Mouse (Mus musculus) MN1 (cell line): Measurements from ENCODE around the gene Cbarp.
A peak's percentile ranks its signal among the peaks of the same experiment; 100 is the strongest.

ENCODE experiments used
- DNase-seq: peaks from one replicate; pipeline ENCODE4 v3.0.0-alpha.2; 2016; ENCODE audit warnings: low spot score

Cbarp gene

DNA sequence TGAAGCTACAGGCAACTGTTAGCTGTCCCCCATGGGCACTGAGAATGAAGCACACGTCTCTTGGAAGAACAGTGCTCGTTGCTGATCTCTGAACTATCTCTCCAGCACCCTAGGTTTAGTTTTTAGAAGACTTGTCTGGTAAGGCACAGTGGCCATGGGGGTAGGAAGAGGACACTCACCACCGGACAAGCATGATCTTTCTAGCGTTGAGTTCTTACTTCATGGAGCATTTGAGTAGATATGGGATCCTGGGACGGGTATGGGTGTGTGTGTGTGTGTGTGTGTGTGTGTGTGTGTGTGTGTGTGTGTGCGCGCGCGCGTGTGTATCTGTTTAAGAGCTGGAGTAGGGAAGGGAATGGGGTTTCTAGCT, at the start of gene Cbarp:
Gene Cbarp (minus strand): TSS at position 170 of the 370 bp plus-strand sequence.
- DNase-seq, result no peak

DNA sequence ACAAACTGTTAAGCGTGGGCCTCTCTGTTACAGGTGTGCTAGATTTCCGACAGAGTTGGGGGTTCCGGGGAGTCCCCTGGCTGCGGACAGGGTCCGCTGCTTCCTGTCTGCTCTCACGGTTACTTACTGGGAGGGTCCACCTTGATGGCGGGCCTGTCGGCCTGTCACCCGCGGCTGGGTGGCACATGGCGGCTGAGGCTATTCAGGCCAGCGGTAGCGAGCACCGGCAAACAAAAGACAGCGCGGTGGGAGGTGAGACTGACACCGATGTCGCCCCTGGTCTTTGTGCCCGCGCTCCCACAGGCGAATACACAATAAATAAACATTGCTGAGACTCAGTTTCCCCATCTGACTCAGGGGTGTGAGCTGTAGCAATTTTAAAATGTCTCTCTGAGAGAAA, 49.4 kb upstream of the Cbarp start:
- DNase-seq, result no peak

- no peak for DNase-seq
These were observed 47.9 kb upstream of the Cbarp start for GRCm38 (mm10) chr10:80188453-80189024.

DNA sequence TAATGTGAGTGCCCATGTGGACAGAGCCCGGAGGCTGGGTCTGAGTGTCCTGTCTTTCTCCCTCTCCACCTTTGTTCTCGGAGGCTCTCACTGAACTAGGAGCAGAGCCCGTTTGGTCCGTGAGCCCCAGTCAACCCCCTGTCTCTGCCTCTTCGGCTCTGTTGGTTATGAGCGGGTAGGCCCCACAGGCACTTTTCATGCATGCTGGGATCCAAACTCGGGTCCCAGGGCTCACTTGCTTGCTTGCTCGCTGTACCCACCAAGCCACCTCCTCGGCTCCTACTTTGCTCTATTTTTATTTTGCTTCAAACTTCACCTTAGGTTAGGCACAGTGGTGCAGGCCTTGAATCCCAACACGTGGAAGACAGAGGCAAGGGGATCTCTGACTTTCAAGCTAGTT, 47.1 kb upstream of the Cbarp start:
- no peak for DNase-seq

GRCm38 (mm10) chr10:80186649-80187048, 46.0 kb upstream of the Cbarp start:
- DNase-seq, result no peak

DNA sequence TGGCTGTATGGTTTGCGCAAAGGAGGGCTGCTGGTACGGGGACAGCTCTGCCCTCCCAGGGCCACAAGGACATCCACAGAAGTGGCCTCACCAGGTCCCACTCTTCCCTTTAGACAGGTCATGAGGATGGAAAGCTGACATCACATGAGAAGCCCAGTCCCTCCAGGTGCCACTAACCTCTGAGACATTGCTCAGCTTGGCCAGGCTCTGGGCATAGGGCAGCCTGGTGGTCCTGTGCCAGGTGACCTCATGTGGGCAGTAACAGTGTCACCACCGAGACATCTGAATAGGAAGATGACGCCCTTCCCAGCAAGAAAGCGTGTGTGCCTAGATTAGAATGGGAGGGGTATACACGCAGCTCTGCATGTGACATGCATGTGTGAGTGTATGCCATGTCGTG, 41.9 kb upstream of the Cbarp start:
- DNase-seq, result no peak

DNA sequence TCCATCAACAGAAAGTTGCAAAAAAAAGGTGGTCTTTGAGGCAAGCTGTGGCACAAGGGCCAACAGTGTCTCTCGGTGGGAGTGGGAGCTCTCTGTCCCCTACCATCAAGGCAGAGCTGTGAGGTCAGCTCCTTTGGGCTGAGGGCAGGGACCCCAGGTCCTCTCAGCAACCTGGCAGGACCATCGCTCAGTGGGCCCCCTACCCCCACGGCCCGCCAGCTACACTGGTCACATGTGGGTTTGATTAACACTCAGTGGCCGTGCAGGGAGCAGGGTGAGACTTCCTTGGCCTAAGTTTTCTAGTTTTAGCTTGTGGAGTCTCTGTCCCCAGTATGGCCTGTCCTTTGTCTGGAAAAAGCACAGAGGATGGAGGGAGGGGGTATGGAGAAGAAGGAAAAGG, 40.2 kb upstream of the Cbarp start:
- DNase-seq, result no peak

DNA sequence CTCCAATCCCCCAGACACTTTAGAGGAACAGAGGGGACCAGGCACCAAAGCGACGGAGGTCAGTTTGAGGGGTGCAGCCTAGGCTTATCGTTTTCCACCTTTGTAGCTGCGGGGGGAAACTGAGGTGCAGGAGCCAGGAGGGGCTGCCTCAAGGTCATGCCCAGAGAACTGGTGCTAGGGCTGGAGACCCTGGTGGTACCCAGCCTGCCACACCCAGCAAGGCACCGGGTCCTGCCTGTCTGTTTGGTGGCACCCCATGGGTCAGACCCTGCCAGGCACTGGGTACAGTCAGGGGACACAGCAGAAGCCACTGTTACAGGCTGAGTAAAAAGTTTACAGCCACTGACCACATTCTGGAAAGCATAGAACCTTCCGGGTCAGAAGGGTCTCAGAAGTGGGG, 39.7 kb upstream of the Cbarp start:
- DNase-seq, result no peak

GRCm38 (mm10) chr10:80179068-80180051, 38.7 kb upstream of the Cbarp start, which contains the start of gene Efna2:
Gene Efna2, plus strand, starts transcription at chr10:80179482.
- peak; percentile 61 for DNase-seq

- DNase-seq, result peak; percentile 65
These were observed 37.0 kb upstream of the Cbarp start for GRCm38 (mm10) chr10:80177441-80178279.

- DNase-seq, result no peak
These were observed 35.7 kb upstream of the Cbarp start for GRCm38 (mm10) chr10:80176270-80176834.

DNA sequence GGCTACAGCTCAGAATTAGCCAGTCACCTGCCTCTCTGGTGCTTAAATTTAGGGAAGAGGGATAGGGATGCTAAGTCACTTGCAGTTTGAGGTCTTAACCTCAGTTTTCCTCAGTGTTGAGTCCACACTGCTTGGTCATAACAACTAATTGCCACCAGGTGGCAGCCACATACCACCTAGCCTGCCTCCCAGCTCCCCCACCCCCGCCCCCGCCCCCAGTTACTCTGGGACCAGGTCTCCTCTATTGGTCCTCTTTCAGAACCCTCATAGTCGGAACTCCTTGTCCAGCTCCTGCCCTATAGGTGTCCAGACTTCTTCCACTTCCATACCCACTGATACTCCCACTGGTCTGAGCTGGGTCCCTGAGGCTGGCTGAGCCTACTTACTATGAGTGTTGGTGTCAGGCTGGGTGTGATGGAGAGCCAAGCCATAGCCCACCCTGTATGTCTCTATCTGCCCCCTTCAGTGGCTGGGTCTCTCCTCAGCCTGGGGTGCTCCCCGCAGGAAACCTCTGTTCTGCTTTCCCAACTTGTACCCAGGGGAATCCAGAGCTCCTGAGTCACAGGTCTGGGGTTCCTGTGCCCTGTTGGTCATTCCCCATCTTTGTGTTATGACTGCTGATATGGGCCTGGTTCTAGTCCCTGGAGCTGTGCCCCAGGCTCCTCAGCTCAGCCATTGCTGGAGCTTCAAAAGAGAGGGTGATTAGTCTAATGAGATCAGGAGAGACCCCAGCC, 35.1 kb upstream of the Cbarp start:
- peak; percentile 56 for DNase-seq

- DNase-seq, result peak; percentile 76
These were observed 34.1 kb upstream of the Cbarp start for GRCm38 (mm10) chr10:80174705-80175104.

GRCm38 (mm10) chr10:80173955-80174640, 33.5 kb upstream of the Cbarp start:
- DNase-seq, result no peak

DNA sequence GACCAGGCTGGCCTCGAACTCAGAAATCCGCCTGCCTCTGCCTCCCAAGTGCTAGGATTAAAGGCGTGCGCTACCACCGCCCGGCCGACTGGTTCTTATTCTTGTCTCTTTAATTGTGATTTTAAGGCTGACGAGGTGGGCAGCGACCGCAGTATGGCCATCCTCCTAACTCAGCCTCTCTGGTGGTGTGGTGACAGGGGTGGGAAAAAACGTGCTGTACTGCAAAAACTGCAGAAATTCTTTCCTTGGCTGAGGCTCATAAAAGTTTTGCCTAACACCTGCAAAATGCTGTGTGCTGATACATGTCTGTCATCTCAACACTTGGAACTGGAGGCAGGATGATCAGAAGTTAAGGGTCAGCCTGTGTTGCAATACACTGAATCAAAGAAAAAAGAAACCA, 32.7 kb upstream of the Cbarp start:
- DNase-seq, result no peak

DNA sequence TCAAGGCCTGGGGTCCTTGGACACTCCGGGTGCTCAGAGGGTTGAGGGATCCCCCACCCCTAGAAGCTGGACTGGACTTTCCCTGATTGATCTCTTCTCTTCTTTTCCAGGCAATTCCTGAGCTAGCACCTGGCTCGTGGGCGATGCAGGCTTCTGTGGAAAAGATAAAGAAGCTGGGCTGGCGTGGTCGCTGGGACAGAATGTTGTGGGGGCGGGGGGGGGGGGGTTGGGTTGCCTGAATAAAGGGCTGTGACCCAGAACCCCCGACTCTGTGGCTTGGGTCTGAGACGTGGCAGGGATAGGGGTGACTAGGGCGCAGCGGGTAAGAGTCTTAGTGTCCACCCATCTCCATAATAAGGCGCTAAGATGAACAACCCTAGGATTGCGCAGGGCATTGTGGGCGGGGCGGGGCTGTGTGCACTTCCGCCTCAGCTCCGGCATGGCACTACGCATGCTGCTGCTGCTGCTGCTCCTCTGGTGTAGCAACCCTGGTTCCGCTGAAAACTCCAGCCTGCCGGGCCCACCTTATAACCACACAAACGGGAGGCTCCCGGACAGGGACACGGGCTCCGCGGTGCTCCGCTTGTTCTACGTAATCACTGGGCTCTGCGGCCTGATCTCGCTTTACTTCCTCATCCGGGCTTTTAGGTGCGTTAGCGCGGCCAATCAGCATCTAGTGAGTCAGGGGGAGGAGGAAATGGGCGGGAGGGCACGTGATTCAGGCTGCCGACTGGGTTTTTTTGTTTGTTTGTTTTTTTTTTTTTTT, 32.1 kb upstream of the Cbarp start, which contains the start of gene 1600002K03Rik:
Gene 1600002K03Rik (plus strand): TSS at position 418 of the 766 bp plus-strand sequence.
- DNase-seq, result peak; percentile 86

DNA sequence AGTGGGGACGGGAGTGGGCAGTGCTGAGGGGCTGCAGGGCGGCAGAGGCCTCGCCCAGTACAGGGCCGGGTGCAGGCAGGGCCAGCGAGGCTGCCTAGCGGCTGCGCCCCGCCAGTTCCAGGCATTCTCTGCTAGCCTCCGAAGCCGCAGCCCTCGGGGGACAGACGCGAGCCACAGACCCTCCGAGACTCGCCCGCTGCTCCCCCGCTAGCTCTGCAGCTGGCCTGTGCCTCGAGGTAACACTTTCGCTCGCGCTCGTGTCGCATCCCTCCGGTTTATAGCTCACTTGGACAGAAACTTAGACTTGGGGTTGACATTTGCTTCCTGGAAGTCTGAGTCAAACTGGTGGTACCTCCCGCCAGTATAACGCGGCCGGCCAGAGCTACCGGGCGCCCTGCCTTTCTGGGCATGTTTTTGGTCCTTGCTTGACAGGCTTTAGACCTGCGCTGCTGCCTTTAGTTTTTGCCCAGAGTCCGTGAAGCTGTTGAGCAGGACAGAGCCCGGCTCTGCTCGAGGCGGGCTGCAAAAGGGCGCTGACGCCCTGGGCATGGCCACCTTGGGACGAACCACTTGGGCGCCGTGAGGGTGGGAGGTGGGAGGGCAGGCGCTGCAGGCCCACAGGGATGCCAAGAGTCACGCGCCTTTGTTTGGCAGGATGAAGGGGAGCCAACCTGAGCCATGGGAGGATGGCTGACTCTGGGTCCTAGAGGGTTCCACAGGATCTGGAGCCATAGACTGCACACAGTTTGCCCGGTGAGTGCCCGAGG, 31.3 kb upstream of the Cbarp start:
- no peak for DNase-seq

GRCm38 (mm10) chr10:80171252-80171651, 30.6 kb upstream of the Cbarp start:
- no peak for DNase-seq

DNA sequence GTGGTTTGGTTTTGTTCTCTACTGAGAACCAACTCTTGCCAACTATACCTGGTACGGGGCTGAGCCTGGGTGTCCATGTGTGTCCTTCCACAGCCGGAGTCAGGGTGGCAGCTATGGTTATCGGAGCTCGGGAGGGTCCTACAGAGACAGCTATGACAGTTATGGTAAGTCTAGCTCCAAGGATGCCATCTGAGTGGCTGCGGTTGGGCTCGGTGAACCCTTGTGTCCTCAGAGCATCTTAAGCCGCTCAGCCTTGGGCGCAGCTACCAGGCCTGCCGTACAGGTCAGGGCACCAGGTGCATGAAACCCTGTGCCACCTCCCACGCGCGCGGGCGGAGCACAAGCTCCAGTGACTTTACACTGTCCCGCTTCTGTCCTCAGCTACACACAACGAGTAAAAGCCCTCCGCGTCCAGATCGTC, 30.0 kb upstream of the Cbarp start:
- DNase-seq, result no peak
